Mouse (Mus musculus) mouse embryonic stem cell (cell line): ENCODE measurements around the gene Gm9964.
"Not testable (repeated sequence)": the region's sequence is repeated elsewhere in the genome, so short reads cannot be mapped to it uniquely, and the experiment has no call there.

Experiments
- in situ Hi-C, 2 experiments: fragments of 300-500 bp; cut with MboI; formaldehyde crosslinking; loops; 1 replicate in 1 of 2; 3 replicates in 1 of 2; pipeline ENCODE4 v1.14.3; 2019 to 2020; ENCODE audit warnings: low sequenced_read_pairs in 2 of 2, low pct_unique_long_range_greater_than_20kb in 1 of 2, mixed read lengths in 1 of 2; ENCODE audit not compliant: unreplicated experiment in 1 of 2

The Gm9964 gene

DNA sequence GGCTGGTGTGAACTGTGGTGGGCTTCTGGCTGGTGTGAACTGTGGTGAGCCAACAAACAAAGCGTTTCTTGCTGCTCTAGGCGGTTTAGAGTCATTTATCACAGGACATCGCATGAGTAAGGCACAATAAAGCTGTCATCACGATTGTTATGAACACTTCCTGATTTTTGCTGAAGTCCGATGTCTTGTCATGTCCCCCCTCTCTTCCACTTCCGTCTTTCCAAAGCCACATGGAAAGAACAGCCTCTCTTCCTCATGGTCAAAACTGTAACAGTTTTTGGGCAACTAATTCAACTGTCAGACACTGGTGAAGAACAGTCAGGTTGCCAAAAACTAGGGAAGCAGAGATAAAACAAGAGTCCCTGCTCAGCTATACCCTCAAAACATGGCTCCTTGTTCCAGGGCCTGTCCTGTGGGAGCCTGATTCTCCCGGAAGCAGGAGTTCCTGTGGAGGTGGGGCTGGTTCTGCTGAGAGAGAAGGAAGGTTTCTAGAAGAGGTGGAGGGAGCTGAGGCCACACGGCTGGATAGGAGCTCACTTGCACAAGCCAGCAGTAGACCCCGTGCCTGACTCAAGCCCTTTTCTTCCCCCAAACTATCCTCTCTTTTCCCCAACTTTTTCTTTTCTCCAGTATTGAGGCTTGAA, 9.1 kb upstream of the Gm9964 start:
- in situ Hi-C loops, result no loop called here

DNA sequence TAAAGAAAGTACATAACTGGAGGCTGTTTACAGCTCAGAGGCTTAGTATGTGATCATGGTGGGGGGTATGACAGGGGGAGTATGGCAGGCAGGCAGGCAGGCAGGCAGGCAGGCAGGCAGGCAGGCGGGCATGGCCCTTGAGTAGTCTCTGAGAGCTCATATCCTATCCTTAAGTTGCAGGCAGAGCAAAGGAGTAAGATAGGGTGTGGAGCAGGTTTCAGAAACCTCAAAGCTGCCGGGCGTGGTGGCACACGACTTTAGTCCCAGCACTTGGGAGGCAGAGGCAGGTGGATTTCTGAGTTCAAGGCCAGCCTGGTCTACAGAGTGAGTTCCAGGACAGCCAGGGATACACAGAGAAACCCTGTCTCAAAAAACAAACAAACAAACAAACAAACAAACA, 7.5 kb upstream of the Gm9964 start:
- in situ Hi-C loops, result not testable (repeated sequence)

DNA sequence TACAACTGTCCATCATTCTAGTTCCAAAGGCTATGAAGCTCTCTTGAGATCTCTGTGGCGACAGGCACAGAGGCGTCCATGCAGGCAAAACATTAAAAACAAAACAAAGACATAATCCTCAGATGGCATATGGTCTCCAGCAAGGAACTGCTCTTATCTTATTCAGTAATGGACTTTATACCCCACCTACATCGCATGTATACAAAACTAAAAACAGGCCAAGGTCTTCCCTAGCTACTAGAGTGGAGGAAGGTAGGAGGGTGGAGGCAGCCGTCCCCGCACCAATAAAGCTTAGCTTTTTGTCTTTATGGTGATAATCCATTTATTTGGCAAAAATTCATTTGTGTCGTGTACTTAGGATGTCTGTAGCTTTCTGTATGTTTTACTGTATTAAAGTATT, 6.4 kb upstream of the Gm9964 start:
- in situ Hi-C loops, result no loop called here

DNA sequence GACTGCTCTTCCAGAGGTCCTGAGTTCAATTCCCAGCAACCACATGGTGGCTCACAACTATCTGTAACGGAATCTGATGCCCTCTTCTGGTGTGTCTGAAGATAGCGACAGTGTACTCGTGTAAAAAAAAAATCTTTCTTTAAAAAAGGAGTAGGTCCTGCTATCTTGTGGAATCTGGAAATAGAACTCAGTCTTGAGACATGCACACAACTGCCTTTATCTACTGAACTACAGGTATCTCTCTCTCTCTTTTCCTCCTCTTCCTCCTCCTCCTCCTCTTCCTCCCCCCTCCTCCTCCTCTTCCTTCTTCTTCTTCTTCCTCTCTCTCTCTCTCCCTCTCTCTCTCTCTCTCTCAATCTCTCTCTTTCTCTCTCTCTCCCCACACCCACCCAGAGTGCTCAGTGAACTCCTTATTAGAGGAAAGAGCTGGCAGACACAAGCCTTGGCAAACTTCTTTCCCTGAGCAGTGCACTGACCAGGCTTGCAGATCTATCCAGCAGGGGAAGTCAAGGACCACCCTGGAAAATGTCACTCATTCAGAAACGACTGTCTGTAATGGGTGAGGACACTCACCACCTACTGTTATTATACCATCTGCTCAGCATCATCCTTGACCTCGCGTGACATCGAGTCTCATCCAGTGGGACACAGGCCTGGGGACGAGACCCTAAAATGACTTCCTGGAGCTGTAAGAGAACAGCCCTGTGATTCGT, 3.2 kb upstream of the Gm9964 start:
- in situ Hi-C loops, result loop anchor here (10.0 kb wide), 2 partner anchors 265 to 275 kb away; no protein-coding TSS in a partner anchor

DNA sequence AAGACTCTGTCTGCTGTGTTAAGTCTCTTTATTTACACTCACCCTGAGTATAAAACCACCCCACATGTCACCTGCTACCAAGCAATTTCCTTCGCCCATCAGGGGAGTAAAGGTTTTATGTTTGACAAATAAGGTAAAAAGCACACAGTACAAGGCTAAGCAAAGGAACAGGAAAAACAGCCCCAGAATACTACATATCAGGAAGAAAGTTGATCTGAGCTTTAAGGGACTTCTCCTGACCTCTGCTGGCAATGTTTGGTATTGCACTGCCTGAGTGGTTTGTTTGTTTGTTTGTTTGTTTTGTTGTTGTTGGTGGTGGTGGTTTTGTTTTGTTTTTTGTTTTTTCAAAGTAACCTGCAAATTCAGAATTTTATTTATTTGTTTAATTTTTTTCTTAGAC, 539 bp downstream of the Gm9964 start:
- in situ Hi-C loops, result loop anchor here (10.0 kb wide), 2 partner anchors 261 to 271 kb away; no protein-coding TSS in a partner anchor

DNA sequence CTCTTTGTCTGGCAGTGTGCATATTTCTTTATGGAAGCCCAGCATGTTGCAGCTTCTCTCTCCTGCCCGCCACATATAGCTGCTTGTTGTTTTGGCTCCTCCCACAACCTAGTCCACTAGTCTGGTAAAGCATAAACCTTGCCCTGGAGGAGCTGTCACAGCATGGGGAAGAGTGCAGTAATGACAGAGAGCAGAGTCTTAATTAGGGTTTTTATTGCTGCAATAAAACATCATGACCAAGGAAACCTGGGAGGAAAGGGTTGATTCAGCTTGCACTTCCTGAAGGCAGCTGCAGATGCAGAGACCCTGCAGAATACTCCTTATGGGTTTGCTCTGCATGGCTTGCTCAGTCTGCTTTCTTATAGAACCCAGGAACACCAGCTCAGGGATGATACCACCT, 2.7 kb downstream of the Gm9964 start:
- in situ Hi-C loops, result loop anchor here (5.0 to 10.0 kb wide), 3 partner anchors 72 to 269 kb away; no protein-coding TSS in a partner anchor

DNA sequence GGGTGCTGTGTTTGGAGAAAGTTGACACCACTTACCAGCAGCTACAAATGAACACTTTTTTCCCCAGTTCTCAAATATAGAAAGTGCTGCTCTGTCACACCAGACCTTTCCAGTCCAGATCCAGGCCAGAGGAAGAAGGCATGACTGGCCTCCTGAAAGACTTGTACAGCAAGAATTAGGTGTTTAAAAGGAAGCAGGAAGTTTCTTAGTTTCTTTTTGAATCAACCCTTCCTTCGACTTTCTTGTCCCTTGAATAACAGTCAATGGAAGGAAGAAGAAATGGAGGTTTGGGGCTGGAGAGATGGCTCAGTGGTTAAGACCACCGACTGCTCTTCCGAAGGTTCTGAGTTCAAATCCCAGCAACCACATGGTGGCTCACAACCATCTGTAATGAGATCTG, 3.7 kb downstream of the Gm9964 start:
- in situ Hi-C loops, result loop anchor here (5.0 to 10.0 kb wide), 3 partner anchors 71 to 268 kb away; no protein-coding TSS in a partner anchor

DNA sequence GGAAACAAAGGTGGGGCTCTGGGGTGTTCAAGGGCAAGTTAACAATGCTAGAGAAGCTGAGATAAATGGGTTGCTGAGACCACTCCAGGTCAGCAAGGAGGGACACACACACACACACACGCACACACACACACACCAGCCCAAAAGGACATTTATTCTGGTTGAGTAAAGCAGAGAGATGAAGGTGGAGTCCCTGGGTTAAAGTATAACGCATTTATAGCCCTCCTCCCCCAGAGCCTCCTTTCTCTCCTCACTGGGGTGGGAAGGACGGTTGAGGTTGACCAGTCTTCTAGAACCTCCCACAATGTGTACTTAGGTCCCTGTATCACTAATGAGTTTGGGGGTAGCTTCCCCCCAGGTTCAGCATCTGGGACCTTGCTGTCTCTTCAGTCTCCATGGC, 4.6 kb downstream of the Gm9964 start:
- in situ Hi-C loops, result loop anchor here (5.0 to 10.0 kb wide), 3 partner anchors 70 to 267 kb away; no protein-coding TSS in a partner anchor

DNA sequence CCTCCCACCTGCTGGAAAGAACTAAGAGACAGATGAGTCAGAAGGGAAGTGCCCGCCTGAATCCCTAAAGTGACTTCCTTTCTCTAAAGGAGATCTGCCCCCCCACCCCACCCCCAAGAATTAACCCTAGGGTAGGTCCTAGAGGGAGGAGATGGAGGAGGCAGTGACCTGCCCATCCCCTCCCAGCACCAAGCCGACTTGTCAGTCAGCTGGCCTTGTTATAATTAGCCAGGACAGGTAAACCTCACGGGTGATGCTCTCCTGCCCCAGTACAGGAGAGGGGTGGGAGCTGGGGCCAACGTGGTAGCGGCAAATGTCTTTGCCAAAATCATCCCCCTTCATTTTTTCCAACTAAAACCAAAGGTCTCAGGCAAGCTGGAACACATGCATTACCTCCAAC, 5.1 kb downstream of the Gm9964 start:
- in situ Hi-C loops, result loop anchor here (5.0 to 10.0 kb wide), 3 partner anchors 69 to 267 kb away; no protein-coding TSS in a partner anchor

DNA sequence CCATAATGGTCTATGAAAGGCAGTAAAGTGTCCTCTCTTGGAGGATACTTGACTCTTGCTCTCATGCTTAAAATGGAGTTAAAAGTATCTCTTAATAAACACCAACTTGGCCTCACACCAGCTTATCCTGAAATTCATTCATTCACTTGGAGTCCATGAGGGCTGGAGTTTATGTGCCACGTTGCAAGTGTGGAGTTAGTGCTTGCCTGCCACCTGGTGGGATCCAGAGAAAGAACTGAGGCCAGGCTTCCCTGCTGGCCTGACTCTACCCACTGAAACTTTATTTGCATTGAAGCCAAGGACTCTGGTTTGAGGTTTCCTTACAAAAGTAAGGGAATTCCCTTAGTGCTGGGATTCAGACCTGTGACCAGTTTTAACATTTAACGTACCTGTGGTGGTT, 6.2 kb downstream of the Gm9964 start:
- in situ Hi-C loops, result loop anchor here (5.0 to 10.0 kb wide), 3 partner anchors 68 to 266 kb away; no protein-coding TSS in a partner anchor

DNA sequence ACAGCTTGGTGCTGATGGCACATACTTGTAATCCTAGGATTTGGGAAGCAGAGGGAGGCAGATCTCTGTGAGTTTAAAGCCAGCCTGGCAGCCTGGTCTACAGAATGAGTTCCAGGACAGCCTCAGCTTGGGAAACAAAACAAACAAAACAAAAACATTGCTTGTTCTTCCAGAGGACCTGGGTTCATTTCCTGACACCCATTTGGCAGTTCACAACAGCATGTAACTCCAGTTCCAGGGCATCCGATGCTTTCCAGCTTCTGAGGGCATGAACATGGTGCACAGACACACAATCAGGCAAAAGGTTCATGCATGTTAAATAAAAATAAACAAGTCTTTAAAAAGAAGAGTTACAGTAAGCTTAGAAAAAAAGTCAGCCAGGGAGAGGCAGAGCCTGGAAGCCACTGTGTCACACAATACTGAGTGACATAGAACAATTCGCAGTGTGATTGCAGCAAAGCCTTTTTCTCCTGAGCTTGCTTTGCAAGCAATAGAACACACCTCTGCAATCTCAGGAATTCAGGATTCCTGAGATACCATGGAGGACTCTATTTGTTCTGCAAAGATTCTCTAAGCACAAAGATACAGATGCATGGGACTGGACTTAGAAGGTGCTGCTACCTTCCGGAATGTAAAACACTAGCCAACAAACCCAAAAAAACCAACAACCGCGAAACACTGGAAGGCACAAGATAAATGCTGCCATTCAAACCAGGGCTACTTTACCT, 7.6 kb downstream of the Gm9964 start:
- in situ Hi-C loops, result no loop called here

DNA sequence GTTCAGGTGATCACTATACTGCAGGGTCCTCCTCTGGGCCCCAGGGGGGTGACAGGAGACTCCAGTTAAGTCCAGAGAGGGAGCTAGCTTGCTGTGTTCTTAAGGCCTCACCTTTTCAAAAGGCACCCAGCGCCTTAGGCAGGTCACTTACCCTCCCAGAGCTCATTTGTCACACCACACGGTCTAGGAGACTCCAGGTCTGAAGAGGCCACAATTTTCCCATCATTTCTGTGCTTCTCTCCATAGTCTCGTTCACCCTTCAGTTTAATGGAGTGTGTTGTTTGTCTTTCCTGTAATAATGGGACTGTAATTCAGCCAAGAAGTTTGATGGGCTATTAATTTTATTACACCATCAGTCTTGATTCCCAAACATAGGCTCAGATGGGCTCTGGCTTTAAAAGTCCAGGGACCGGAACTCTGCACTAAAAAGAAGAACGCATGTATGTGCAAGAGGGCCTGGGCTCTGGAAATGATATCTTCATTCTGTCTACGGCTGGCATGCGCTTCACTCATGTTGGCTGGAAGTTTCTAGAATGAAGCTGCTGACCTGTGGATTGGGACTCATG, 8.3 kb downstream of the Gm9964 start:
- in situ Hi-C loops, result no loop called here

DNA sequence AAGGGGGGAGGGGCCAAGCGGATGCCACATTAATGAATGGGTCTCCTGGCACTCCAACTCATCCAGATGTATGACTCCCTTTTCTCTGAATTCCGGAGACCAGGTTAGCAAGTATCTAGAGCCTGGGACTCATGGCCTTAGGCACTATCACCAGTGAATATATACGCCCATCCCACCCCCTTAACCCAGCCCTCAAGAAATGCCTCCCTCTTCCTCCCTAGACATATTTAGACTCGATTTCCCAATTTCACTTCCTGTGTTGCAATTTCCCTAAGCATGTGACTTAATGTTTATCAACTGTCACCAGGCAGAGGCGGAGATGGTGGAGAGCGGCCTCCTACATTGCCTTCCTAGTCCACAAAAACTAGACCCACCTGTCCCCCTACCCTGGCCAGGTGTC, 9.3 kb downstream of the Gm9964 start:
- in situ Hi-C loops, result no loop called here

DNA sequence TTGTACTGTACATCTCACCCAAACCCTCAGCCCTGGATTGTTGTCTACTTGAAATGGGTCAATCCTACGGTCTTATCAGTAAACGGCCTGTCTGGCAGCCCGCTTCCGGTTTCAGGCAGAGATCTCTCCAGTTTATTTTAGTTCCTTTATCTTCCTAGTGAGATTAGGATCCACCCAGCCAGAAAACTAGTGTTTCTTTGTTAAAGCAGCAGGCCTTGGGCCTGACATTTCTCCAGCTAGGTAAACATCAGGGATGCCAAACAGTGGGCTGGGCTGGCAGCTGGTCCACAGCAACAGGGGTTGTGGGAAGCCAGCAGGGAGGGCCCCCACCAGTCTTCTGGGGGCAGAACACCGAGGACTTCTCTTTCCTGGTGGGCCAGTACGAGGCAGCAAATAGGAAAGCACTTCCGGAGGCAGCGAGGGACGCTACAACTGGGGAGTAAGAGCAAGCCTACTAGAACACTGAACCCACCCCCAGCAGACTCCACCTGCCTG, 10.4 kb downstream of the Gm9964 start:
- in situ Hi-C loops, result no loop called here

DNA sequence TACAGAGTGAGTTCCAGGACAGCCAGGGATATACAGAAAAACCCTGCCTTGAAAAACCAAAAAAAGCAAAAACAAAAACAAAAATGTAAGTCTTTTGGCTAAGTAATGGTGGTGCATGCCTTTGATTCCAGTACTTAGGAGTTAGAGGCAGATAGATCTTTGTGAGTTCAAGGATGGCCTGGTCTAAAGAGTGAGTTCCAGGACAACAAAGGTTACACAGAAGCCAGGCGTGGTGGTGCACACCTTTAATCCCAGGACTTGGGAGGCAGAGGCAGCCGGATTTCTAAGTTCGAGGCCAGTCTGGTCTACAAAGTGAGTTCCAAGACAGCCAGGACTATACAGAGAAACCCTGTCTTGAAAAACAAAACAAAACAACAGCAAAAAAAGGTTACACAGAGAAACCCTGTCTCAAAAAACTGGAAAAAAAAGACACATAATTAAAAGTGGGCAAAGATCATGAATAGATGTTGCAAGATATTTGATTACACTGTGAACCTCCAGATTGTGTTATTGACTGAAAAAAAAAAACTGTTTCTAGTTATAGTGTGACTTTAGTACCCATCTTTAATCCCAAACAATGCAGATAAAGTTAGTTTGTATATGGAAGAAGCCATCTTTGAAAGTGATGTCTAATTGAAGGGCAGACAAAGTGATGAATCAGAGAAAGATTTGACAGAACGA, 13.2 kb downstream of the Gm9964 start:
- in situ Hi-C loops, result no loop called here

DNA sequence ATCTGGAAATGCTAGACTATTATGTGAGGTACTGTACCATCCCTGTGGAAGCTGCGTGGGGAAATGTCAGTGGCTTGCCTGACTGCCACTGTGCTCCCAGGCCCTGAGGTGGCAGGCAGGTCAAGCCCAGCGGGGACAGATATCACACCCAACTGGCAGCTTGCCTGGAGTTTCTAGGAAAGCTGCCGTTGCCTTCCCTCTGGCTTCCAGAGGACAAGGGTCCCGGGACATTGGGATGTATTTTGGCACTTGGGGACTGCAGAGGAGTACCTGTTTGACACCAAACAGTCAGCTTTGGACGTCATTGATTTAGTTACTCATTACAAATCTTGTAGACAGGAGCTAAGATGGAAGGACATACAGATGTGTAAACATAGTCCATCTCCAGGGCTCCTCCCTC, 15.3 kb downstream of the Gm9964 start:
- in situ Hi-C loops, result no loop called here

DNA sequence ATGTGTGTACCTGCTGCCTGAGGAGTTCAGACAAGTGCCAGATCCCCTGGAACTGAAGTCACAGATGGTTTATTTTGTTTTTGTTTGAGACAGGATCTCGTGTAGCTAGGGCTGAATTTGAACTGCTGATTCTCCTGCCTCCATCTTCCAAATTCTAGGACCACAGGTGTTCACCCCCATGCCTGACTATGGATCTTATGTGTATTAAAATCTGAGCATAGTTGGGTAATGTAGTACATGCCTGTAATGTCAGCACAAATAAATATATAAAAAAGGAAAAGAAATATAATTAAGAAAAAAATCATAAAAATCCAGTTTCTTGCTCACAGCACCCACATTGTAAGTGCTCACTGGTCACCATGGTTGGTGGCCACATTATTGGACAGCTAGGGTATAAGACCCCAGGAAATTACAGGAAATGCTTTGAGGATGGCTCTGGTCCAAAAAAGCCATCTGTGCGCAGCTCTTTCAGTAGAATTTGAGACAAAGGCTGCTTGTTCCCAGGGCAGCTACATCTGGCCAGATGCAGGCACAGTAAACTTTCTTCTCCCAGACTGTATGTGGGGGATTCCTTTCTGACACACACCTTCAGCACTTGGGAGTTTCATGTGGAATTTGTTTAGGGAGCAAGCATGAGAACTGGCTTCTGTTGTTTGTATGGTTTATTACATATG, 16.8 kb downstream of the Gm9964 start:
- in situ Hi-C loops, result no loop called here

DNA sequence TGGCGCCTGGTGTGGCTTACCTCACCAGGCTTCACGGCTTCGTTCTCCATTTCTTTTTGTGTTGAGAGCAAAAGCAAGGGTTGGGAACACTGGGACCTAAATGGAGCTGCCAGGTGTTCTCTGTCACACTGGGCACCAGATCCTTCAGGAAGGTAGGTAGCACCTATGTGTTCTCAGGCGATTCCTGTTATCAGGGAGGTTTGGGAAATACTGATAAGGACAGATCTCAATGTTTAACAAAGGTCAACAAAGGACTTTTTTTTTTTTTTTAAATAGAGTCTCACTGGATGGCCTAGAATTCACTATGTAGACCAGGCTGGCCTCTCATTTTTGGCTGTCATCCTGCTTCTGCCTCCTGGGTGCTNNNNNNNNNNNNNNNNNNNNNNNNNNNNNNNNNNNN, 22.9 kb downstream of the Gm9964 start:
- in situ Hi-C loops, result no loop called here
